Mouse (Mus musculus) thymus, adult 2 months (tissue): ENCODE data around the gene Arhgap21. TPM values are rescaled to one million over a fixed set of nuclear protein-coding genes. Genes with fewer than 3 reads are reported as not detected.

ENCODE experiments used
- DNase-seq: peaks from one replicate; pipeline ENCODE4 v3.0.0; 2021
- H3K27ac ChIP-seq: fragments of 200-500 bp; 2 replicates; pipeline ENCODE4 v1.5.1; 2012; ENCODE audit warnings: low read length, control low read depth; ENCODE audit not compliant: control insufficient read depth, insufficient read depth
- H3K27me3 ChIP-seq: fragments of 200-500 bp; 2 replicates; pipeline ENCODE4 v1.6.1; 2012; ENCODE audit warnings: mild to moderate bottlenecking, low read length, moderate library complexity, mixed read lengths; ENCODE audit not compliant: control insufficient read depth, insufficient read depth
- H3K36me3 ChIP-seq: fragments of 200-500 bp; 2 replicates; pipeline ENCODE4 v1.6.1; 2012; ENCODE audit warnings: mild to moderate bottlenecking, low read length, moderate library complexity; ENCODE audit not compliant: control insufficient read depth, insufficient read depth
- H3K4me1 ChIP-seq: fragments of 200-500 bp; replicated peaks from 2 replicates; pipeline ENCODE4 v1.6.1; 2012; ENCODE audit warnings: low read length; ENCODE audit not compliant: control insufficient read depth, insufficient read depth
- H3K4me3 ChIP-seq: fragments of 200-500 bp; 2 replicates; pipeline ENCODE4 v1.5.1; 2012; ENCODE audit warnings: mild to moderate bottlenecking, low read length, control low read depth, moderate library complexity; ENCODE audit not compliant: control insufficient read depth, insufficient read depth
- CTCF ChIP-seq: fragments of 200-500 bp; IDR thresholded peaks from 2 replicates; pipeline ENCODE4 v1.5.1; 2012; ENCODE audit warnings: mild to moderate bottlenecking, control low read depth, low read length, moderate library complexity, borderline replicate concordance; ENCODE audit not compliant: control insufficient read depth, poor library complexity, insufficient read depth; ENCODE audit errors: extremely low read depth
- POLR2A ChIP-seq: fragments of 200-500 bp; IDR thresholded peaks from 2 replicates; pipeline ENCODE4 v1.6.1; 2012; ENCODE audit warnings: mild to moderate bottlenecking, low read length, control low read depth, moderate library complexity; ENCODE audit not compliant: control insufficient read depth, poor library complexity, insufficient read depth; ENCODE audit errors: extremely low read depth
- WGBS: fragments of 180-500 bp; shearing (Covaris S2); methylation state at CpG from one replicate; pipeline ENCODE4 v1.1.7; 2018; 5-methylcytosine and 5-hydroxymethylcytosine counted together
- polyA plus RNA-seq: library from polyadenylated mRNA; depleted of rRNA; stranded (reverse); fragments of >200 nt; gene quantifications from 2 replicates; pipeline ENCODE4 v1.2.3, GENCODE M21; 2012

Arhgap21 gene
- polyA plus RNA-seq, 1 experiment = 5.3 TPM

DNA sequence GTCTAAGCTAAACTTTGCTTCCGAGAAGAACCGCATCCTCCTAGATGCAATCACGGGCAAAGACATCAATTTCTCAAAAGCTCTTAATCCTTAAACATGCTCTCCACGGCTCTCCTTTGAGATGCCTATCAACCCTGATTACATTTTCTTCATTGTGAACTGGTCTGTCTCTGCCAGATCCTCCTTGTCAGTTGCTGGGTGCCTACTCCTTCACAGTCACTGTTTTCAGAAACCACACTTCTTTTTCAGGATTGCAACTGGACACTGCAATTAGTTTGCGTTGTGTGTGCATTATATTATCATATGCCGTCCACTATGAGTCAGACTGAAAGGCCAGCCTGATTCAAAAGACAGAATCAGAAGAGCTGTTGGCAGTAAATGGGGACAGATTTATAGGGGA, 12.7 kb downstream of the Arhgap21 start:
- Histone ChIP-seq H3K27ac (no peak overlapping the region), H3K4me3 (no peak overlapping the region), H3K36me3 (no peaks in the 10 kb centered on the region), H3K27me3 (no peaks in the 10 kb centered on the region), H3K4me1 (no peaks in the 10 kb centered on the region)
- WGBS = 93% methylated on average over 6 of the region's 6 CpGs
- TF ChIP-seq CTCF = no peak
- TF ChIP-seq POLR2A = no peak
- DNase-seq = no peak

DNA sequence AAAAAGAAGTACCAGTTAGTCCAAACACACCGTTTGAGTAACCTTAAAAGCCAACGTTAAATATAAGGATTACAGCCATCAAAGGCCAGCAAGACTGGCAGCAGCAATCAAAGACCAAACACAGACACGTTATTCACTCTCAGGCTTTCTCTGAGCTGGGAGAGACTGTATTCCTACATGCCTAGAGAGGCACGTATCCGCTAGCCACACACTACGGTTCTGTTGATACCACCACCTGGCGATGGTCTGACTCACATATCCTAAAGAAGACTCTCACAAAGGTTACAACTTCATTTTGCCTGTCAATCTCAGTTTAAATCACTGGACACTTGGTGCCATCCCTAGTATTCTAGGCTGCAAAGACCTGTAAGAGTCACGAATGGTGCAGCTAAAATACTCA, 13.3 kb downstream of the Arhgap21 start:
- no peak overlapping the region for H3K4me3 ChIP-seq
- no peaks in the 10 kb centered on the region for H3K36me3 ChIP-seq
- TF ChIP-seq POLR2A = no peak
- TF ChIP-seq CTCF = no peak

DNA sequence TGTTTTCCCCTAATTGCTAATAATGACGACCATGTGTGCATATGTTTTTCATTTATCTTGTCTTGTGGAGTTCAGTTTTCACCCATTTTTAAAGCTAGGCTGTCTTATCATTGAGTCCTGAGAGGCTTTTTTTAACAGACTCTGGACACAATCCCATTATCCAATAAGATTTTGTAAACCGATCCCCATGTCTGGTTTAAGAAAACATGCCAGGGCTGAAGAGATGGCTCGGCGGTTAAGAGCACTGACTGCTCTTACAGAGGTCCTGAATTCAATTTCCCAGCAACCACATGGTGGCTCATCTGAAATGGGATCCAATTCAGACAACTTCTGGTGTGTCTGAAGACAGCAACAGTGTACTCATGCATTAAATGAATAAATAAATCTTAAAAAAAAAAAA, 16.0 kb downstream of the Arhgap21 start:
- Histone ChIP-seq H3K27me3 (no peaks in the 10 kb centered on the region), H3K4me3 (no peak overlapping the region), H3K36me3 (no peaks in the 10 kb centered on the region), H3K27ac (no peak overlapping the region), H3K4me1 (no peaks in the 10 kb centered on the region)
- no peak for TF ChIP-seq POLR2A
- TF ChIP-seq CTCF = no peak
- no peak for DNase-seq
- WGBS = 92% methylated on average over 4 of the region's 4 CpGs

More for the DNA sequence above, 13.3 kb downstream of the Arhgap21 start:
- Histone ChIP-seq H3K4me1 (no peaks in the 10 kb centered on the region), H3K27me3 (no peaks in the 10 kb centered on the region), H3K27ac (no peak overlapping the region)
- WGBS = 93% methylated on average over 8 of the region's 8 CpGs
- no peak for DNase-seq

DNA sequence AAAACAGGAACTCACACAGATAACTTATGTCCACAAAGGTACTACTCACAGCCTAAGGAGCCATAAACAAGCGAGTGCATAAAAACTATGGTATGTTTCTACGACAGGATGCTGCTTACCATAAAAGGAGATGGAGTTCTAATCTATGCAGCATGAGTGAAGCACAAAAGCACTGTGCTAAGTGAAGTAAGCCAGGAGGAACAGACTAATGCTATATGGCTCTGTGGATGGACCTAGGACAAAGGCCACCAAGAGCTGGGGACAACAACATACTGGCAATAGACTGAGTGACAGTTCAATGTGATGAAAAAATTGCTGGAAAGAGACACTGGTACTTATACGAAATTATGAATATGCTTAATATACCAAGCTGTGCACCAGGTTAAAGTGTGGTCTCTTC, 19.5 kb downstream of the Arhgap21 start:
- H3K4me3 ChIP-seq = no peak overlapping the region
- DNase-seq = no peak
- no peaks in the 10 kb centered on the region for H3K4me1 ChIP-seq
- H3K27me3 ChIP-seq = no peaks in the 10 kb centered on the region
- TF ChIP-seq POLR2A (no peak), CTCF (no peak)
- no peak overlapping the region for H3K27ac ChIP-seq
- no peaks in the 10 kb centered on the region for H3K36me3 ChIP-seq
- 92% methylated on average over 3 of the region's 3 CpGs for WGBS

- Histone ChIP-seq H3K27me3 (no peaks in the 10 kb centered on the region), H3K4me3 (no peak overlapping the region), H3K36me3 (no peaks in the 10 kb centered on the region), H3K27ac (no peak overlapping the region), H3K4me1 (no peaks in the 10 kb centered on the region)
- DNase-seq = no peak
- 93% methylated on average over 1 of the region's 1 CpGs for WGBS
- TF ChIP-seq CTCF = no peak
- TF ChIP-seq POLR2A = no peak
Observed at GRCm38 (mm10) chr2:20947036-20947435, 21.6 kb downstream of the Arhgap21 start.

GRCm38 (mm10) chr2:20945596-20945995, 23.1 kb downstream of the Arhgap21 start:
- Histone ChIP-seq H3K4me1 (no peaks in the 10 kb centered on the region), H3K27me3 (no peaks in the 10 kb centered on the region), H3K4me3 (no peak overlapping the region), H3K27ac (no peak overlapping the region), H3K36me3 (no peaks in the 10 kb centered on the region)
- WGBS = 71% methylated on average over 5 of the region's 5 CpGs
- DNase-seq = no peak
- TF ChIP-seq CTCF (no peak), POLR2A (no peak)

GRCm38 (mm10) chr2:20943730-20944454, 24.8 kb downstream of the Arhgap21 start:
- Histone ChIP-seq H3K4me1 (no peaks in the 10 kb centered on the region), H3K27ac (no peak overlapping the region), H3K27me3 (no peaks in the 10 kb centered on the region), H3K4me3 (no peak overlapping the region), H3K36me3 (no peaks in the 10 kb centered on the region)
- no peak for DNase-seq
- WGBS = 87% methylated on average over 7 of the region's 7 CpGs
- TF ChIP-seq CTCF (no peak), POLR2A (no peak)
